Mouse (Mus musculus) midbrain, embryonic 13.5 days (tissue): Measurements from ENCODE around the gene Hoxa6. TPM values are rescaled to one million over a fixed set of nuclear protein-coding genes. Genes with fewer than 3 reads are reported as not detected.
A peak's percentile ranks its signal among the peaks of the same experiment; 100 is the strongest.

Source experiments
- ATAC-seq: fragments of 200-750 bp; cut with Nextera tagmentation; 2 replicates; pipeline ENCODE4 v1.8.0; 2017; ENCODE audit warnings: mild to moderate bottlenecking, moderate TSS enrichment, moderate library complexity
- H3K27ac ChIP-seq: fragments of 300-500 bp; sonication (generic); 2 replicates; pipeline ENCODE4 v1.5.1; 2015; ENCODE audit warnings: inconsistent platforms, mild to moderate bottlenecking, moderate library complexity
- H3K27me3 ChIP-seq: fragments of 300-500 bp; sonication (generic); 2 replicates; pipeline ENCODE4 v1.6.1; 2015; ENCODE audit warnings: mild to moderate bottlenecking, inconsistent platforms
- H3K36me3 ChIP-seq: fragments of 300-500 bp; sonication (generic); 2 replicates; pipeline ENCODE4 v1.6.1; 2015; ENCODE audit warnings: mild to moderate bottlenecking, inconsistent platforms
- H3K4me1 ChIP-seq: fragments of 300-500 bp; sonication (generic); replicated peaks from 2 replicates; pipeline ENCODE4 v1.6.1; 2015; ENCODE audit warnings: inconsistent platforms
- H3K4me2 ChIP-seq: fragments of 300-500 bp; sonication (generic); replicated peaks from 2 replicates; pipeline ENCODE4 v1.6.1; 2015; ENCODE audit warnings: moderate library complexity, mild to moderate bottlenecking, inconsistent platforms
- H3K4me3 ChIP-seq: fragments of 300-500 bp; sonication (generic); replicated peaks from 2 replicates; pipeline ENCODE4 v1.5.1; 2015; ENCODE audit warnings: mild to moderate bottlenecking, inconsistent platforms
- H3K9ac ChIP-seq: fragments of 300-500 bp; sonication (generic); replicated peaks from 2 replicates; pipeline ENCODE4 v1.6.1; 2015; ENCODE audit warnings: mild to moderate bottlenecking, inconsistent platforms
- H3K9me3 ChIP-seq: fragments of 300-500 bp; sonication (generic); 2 replicates; pipeline ENCODE4 v1.6.1; 2016; ENCODE audit warnings: mild to moderate bottlenecking, inconsistent platforms
- WGBS: fragments of 180-500 bp; shearing (Covaris S2); methylation state at CpG from one replicate; pipeline ENCODE4 v1.1.7; 2015; 5-methylcytosine and 5-hydroxymethylcytosine counted together
- polyA plus RNA-seq: library from polyadenylated mRNA; unstranded; fragments of >200 nt; fragmentation: Nextera tagmentation; extraction: Ambion mirVana; gene quantifications from 2 replicates; pipeline ENCODE4 v1.2.1, GENCODE M21; 2015

Gene Hoxa6
- polyA plus RNA-seq, 1 experiment from 2014 or later: not detected

- Histone ChIP-seq H3K4me1 (peaks cover 7% of the 10 kb centered on the region), H3K27me3 (peaks cover 99% of the 10 kb centered on the region), H3K4me3 (no peak overlapping the region), H3K9ac (no peak overlapping the region), H3K9me3 (no peaks in the 10 kb centered on the region), H3K27ac (no peak overlapping the region), H3K4me2 (no peak overlapping the region), H3K36me3 (no peaks in the 10 kb centered on the region)
- WGBS: under 1% methylated on average over 41 of the region's 41 CpGs
- ATAC-seq: no peak
Observed at GRCm38 (mm10) chr6:52174968-52175751, 33.4 kb downstream of the Hoxa6 start.

GRCm38 (mm10) chr6:52173648-52174047, 34.9 kb downstream of the Hoxa6 start:
- Histone ChIP-seq H3K4me1 (peaks cover 7% of the 10 kb centered on the region), H3K27ac (no peak overlapping the region), H3K4me2 (no peak overlapping the region), H3K27me3 (peaks cover 98% of the 10 kb centered on the region), H3K9ac (no peak overlapping the region), H3K9me3 (no peaks in the 10 kb centered on the region), H3K36me3 (no peaks in the 10 kb centered on the region), H3K4me3 (no peak overlapping the region)
- no peak for ATAC-seq
- 8% methylated on average over 4 of the region's 4 CpGs for WGBS

GRCm38 (mm10) chr6:52172501-52172900, 36.0 kb downstream of the Hoxa6 start:
- Histone ChIP-seq H3K27me3 (peaks cover 98% of the 10 kb centered on the region), H3K4me3 (peak overlapping the region; percentile 1; the same call in 1 of the 2 replicates), H3K27ac (no peak overlapping the region), H3K4me2 (peak overlapping the region; percentile 22; the same call in 1 of the 2 replicates), H3K36me3 (no peaks in the 10 kb centered on the region), H3K9ac (no peak overlapping the region), H3K4me1 (peaks cover 7% of the 10 kb centered on the region), H3K9me3 (no peaks in the 10 kb centered on the region)
- 0% methylated on average over 35 of the region's 35 CpGs for WGBS
- no peak for ATAC-seq

- H3K4me2 ChIP-seq: no peak overlapping the region
- ATAC-seq: no peak
- H3K36me3 ChIP-seq: no peaks in the 10 kb centered on the region
- no peaks in the 10 kb centered on the region for H3K9me3 ChIP-seq
- H3K27ac ChIP-seq: no peak overlapping the region
- H3K9ac ChIP-seq: no peak overlapping the region
- 4% methylated on average over 7 of the region's 7 CpGs for WGBS
- peaks cover 7% of the 10 kb centered on the region for H3K4me1 ChIP-seq
- H3K4me3 ChIP-seq: no peak overlapping the region
- H3K27me3 ChIP-seq: peaks cover 98% of the 10 kb centered on the region
Observed at GRCm38 (mm10) chr6:52171938-52172337, 36.6 kb downstream of the Hoxa6 start.

GRCm38 (mm10) chr6:52171331-52171730, 37.2 kb downstream of the Hoxa6 start:
- Histone ChIP-seq H3K9ac (no peak overlapping the region), H3K36me3 (no peaks in the 10 kb centered on the region), H3K27me3 (peaks cover 98% of the 10 kb centered on the region), H3K4me3 (no peak overlapping the region), H3K27ac (no peak overlapping the region), H3K4me2 (no peak overlapping the region), H3K9me3 (no peaks in the 10 kb centered on the region), H3K4me1 (peaks cover 7% of the 10 kb centered on the region)
- 5% methylated on average over 4 of the region's 4 CpGs for WGBS
- no peak for ATAC-seq

GRCm38 (mm10) chr6:52170898-52171223, 37.7 kb downstream of the Hoxa6 start:
- no peak overlapping the region for H3K27ac ChIP-seq

GRCm38 (mm10) chr6:52170166-52170897, 38.2 kb downstream of the Hoxa6 start:
- no peak for ATAC-seq
- WGBS: under 1% methylated on average over 40 of the region's 40 CpGs
- Histone ChIP-seq H3K4me1 (peaks cover 7% of the 10 kb centered on the region), H3K4me2 (no peak overlapping the region), H3K27me3 (peaks cover 98% of the 10 kb centered on the region), H3K27ac (no peak overlapping the region), H3K9me3 (no peaks in the 10 kb centered on the region), H3K9ac (no peak overlapping the region), H3K4me3 (no peak overlapping the region), H3K36me3 (no peaks in the 10 kb centered on the region)

More at GRCm38 (mm10) chr6:52170898-52171223, 37.7 kb downstream of the Hoxa6 start:
- no peak overlapping the region for H3K4me2 ChIP-seq
- no peak overlapping the region for H3K4me3 ChIP-seq
- peaks cover 98% of the 10 kb centered on the region for H3K27me3 ChIP-seq
- no peaks in the 10 kb centered on the region for H3K36me3 ChIP-seq
- H3K9me3 ChIP-seq: no peaks in the 10 kb centered on the region
- ATAC-seq: no peak
- H3K4me1 ChIP-seq: peaks cover 7% of the 10 kb centered on the region
- WGBS: 2% methylated on average over 5 of the region's 5 CpGs
- no peak overlapping the region for H3K9ac ChIP-seq

GRCm38 (mm10) chr6:52169499-52170165, 38.9 kb downstream of the Hoxa6 start:
- 2% methylated on average over 16 of the region's 16 CpGs for WGBS
- H3K4me2 ChIP-seq: no peak overlapping the region
- H3K36me3 ChIP-seq: no peaks in the 10 kb centered on the region
- H3K9me3 ChIP-seq: no peaks in the 10 kb centered on the region
- H3K27me3 ChIP-seq: peaks cover 98% of the 10 kb centered on the region
- H3K4me1 ChIP-seq: peaks cover 7% of the 10 kb centered on the region
- no peak for ATAC-seq
- no peak overlapping the region for H3K27ac ChIP-seq
- no peak overlapping the region for H3K9ac ChIP-seq
- no peak overlapping the region for H3K4me3 ChIP-seq

GRCm38 (mm10) chr6:52168191-52169055, 40.1 kb downstream of the Hoxa6 start:
- Histone ChIP-seq H3K27me3 (peaks cover 98% of the 10 kb centered on the region), H3K4me3 (no peak overlapping the region)

GRCm38 (mm10) chr6:52167736-52168161, 40.8 kb downstream of the Hoxa6 start:
- peaks cover 98% of the 10 kb centered on the region for H3K27me3 ChIP-seq
- peaks cover 5% of the 10 kb centered on the region for H3K4me1 ChIP-seq
- no peak overlapping the region for H3K4me2 ChIP-seq
- WGBS: under 1% methylated on average over 14 of the region's 14 CpGs
- H3K9me3 ChIP-seq: no peaks in the 10 kb centered on the region
- no peak for ATAC-seq
- no peaks in the 10 kb centered on the region for H3K36me3 ChIP-seq
- H3K4me3 ChIP-seq: no peak overlapping the region
- no peak overlapping the region for H3K27ac ChIP-seq
- no peak overlapping the region for H3K9ac ChIP-seq

More at GRCm38 (mm10) chr6:52168191-52169055, 40.1 kb downstream of the Hoxa6 start:
- WGBS: 2% methylated on average over 40 of the region's 42 CpGs
- Histone ChIP-seq H3K27ac (no peak overlapping the region), H3K36me3 (no peaks in the 10 kb centered on the region), H3K9ac (no peak overlapping the region), H3K4me1 (peaks cover 7% of the 10 kb centered on the region), H3K4me2 (no peak overlapping the region), H3K9me3 (no peaks in the 10 kb centered on the region)
- no peak for ATAC-seq

- Histone ChIP-seq H3K9me3 (no peaks in the 10 kb centered on the region), H3K36me3 (no peaks in the 10 kb centered on the region), H3K27ac (no peak overlapping the region), H3K9ac (no peak overlapping the region), H3K4me3 (no peak overlapping the region), H3K4me1 (no peaks in the 10 kb centered on the region), H3K4me2 (no peak overlapping the region), H3K27me3 (peaks cover 97% of the 10 kb centered on the region)
- 6% methylated on average over 1 of the region's 1 CpGs for whole genome bisulfite sequencing
- ATAC-seq: no peak
Observed at GRCm38 (mm10) chr6:52167176-52167575, 41.3 kb downstream of the Hoxa6 start.
